Mouse (Mus musculus): ENCODE measurements at regions not wholly inside any gene's neighbourhood (a gene's known extent, or its start where the extent isn't known, plus 50 kb on each side); places are given as distances from the start of the nearest gene placed in this dataset.

DNA sequence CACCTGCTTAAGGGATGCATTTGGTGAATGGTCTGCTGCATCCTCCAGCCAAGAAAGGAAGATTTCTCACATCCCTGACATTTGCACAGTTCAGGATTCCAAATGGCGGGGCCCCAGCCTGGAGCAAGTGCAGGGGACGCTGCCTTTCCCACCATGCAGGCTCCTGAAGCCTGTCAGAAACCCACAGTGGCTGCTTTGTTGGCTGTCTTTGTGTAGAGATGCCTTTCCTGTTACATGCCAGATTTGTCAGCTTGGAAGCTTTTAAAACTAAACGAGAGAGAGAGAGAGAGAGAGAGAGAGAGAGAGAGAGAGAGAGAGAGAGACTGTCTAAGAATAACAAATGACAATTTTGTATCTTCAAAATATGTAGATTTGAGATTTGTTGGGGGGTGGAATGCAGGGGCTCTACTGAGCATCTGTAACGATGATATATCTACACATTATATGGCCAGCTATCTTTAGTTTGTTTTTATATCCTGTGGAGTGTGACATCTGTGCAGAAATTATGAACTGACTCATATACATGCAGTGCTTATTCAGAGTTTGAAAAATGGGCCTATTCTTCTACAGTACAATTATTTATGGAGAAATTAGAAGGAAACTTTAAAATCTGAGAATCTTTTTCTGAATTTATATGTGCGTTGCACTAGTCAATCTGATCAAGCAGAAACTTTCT lies 164.0 kb downstream of the Rpl36a-ps1 start:
- 86% methylated on average over 5 of the region's 5 CpGs for WGBS
- no peaks in the 10 kb centered on the region for H3K9me3 ChIP-seq (replicated peaks)
- no peak overlapping the region for H3K27ac ChIP-seq (replicated peaks)
- H3K4me3 ChIP-seq: no peak overlapping the region
- H3K36me3 ChIP-seq: no peaks in the 10 kb centered on the region
- no peak for DNase-seq (ENCODE audit: low spot score)
- no peaks in the 10 kb centered on the region for H3K4me1 ChIP-seq
- H3K27me3 ChIP-seq (ENCODE audit: low read depth, poor library complexity, severe bottlenecking): no peaks in the 10 kb centered on the region

DNA sequence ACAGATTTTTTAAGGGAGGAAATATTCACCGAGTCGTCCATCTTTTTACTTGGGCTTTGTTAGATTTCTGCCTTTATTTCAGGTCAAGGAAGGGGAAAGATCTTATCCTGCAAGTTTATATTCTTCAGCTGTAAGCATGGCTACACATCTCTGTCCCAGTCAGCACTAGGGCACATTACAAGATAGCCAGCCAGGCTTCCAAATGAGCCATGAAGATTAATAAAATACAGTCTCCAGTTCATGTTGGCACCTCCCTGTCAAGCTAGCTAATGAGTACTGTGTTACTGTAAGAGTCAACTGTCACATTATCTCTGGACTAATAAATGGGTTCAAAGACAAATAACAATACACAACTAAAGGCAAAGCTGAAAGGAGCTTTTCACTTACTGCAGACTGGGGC lies 166.6 kb downstream of the Rpl36a-ps1 start:
- Histone ChIP-seq H3K27ac (replicated peaks) (no peak overlapping the region), H3K27me3 (ENCODE audit: low read depth, poor library complexity, severe bottlenecking) (no peaks in the 10 kb centered on the region), H3K36me3 (no peaks in the 10 kb centered on the region), H3K4me3 (no peak overlapping the region), H3K9me3 (replicated peaks) (no peaks in the 10 kb centered on the region), H3K4me1 (no peaks in the 10 kb centered on the region)
- no peak for DNase-seq (ENCODE audit: low spot score)
- WGBS: 90% methylated on average over 2 of the region's 2 CpGs

- H3K27me3 ChIP-seq (ENCODE audit: low read depth, poor library complexity, severe bottlenecking): no peaks in the 10 kb centered on the region
- no peak for DNase-seq (ENCODE audit: low spot score)
- H3K27ac ChIP-seq (replicated peaks): no peak overlapping the region
- 88% methylated on average over 5 of the region's 5 CpGs for WGBS
- no peaks in the 10 kb centered on the region for H3K9me3 ChIP-seq (replicated peaks)
- no peaks in the 10 kb centered on the region for H3K36me3 ChIP-seq
- H3K4me3 ChIP-seq: no peak overlapping the region
- no peaks in the 10 kb centered on the region for H3K4me1 ChIP-seq
These were observed 180.5 kb downstream of the Rpl36a-ps1 start for GRCm38 (mm10) chr14:98813657-98814056.

- H3K27me3 ChIP-seq (ENCODE audit: low read depth, poor library complexity, severe bottlenecking): no peaks in the 10 kb centered on the region
- H3K4me1 ChIP-seq: no peaks in the 10 kb centered on the region
- H3K27ac ChIP-seq (replicated peaks): no peak overlapping the region
- 76% methylated on average over 3 of the region's 3 CpGs for WGBS
- H3K4me3 ChIP-seq: no peak overlapping the region
- DNase-seq (ENCODE audit: low spot score): no peak
- H3K36me3 ChIP-seq: no peaks in the 10 kb centered on the region
- no peaks in the 10 kb centered on the region for H3K9me3 ChIP-seq (replicated peaks)
These were observed 183.7 kb downstream of the Rpl36a-ps1 start for GRCm38 (mm10) chr14:98810259-98811042.

GRCm38 (mm10) chr14:98808117-98808516 lies 186.0 kb downstream of the Rpl36a-ps1 start:
- H3K27me3 ChIP-seq (ENCODE audit: low read depth, poor library complexity, severe bottlenecking): no peaks in the 10 kb centered on the region
- no peak for DNase-seq (ENCODE audit: low spot score)
- no peak overlapping the region for H3K4me3 ChIP-seq
- H3K9me3 ChIP-seq (replicated peaks): no peaks in the 10 kb centered on the region
- no peaks in the 10 kb centered on the region for H3K36me3 ChIP-seq
- WGBS: 78% methylated on average over 1 of the region's 1 CpGs
- H3K4me1 ChIP-seq: no peaks in the 10 kb centered on the region
- H3K27ac ChIP-seq (replicated peaks): no peak overlapping the region

DNA sequence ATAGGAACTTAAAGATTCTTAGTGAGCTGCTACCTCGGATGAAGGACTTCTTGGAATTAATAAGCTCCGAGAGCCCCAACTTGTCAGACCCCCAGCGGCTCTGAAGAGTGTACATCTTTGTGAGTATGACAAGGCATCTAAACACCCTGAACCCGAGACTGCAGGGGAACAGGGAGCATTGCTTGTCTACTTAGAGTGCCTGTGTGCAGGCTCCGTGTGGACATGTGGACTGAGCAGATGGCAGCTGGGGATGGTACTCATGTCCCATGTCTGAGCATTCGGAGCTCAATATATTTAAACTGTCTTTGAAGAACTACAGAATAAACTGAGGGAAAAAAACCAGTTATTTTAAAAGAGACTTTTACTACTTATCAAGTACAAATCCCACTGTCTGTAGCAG lies 189.1 kb downstream of the Rpl36a-ps1 start:
- Histone ChIP-seq H3K4me1 (no peaks in the 10 kb centered on the region), H3K27ac (replicated peaks) (no peak overlapping the region), H3K27me3 (ENCODE audit: low read depth, poor library complexity, severe bottlenecking) (no peaks in the 10 kb centered on the region), H3K36me3 (no peaks in the 10 kb centered on the region), H3K9me3 (replicated peaks) (no peaks in the 10 kb centered on the region), H3K4me3 (no peak overlapping the region)
- WGBS: 82% methylated on average over 6 of the region's 6 CpGs
- no peak for DNase-seq (ENCODE audit: low spot score)

- no peak overlapping the region for H3K27ac ChIP-seq (replicated peaks)
- no peaks in the 10 kb centered on the region for H3K9me3 ChIP-seq (replicated peaks)
- WGBS: 79% methylated on average over 2 of the region's 2 CpGs
These were observed 192.8 kb downstream of the Rpl36a-ps1 start for GRCm38 (mm10) chr14:98801293-98801692.

DNA sequence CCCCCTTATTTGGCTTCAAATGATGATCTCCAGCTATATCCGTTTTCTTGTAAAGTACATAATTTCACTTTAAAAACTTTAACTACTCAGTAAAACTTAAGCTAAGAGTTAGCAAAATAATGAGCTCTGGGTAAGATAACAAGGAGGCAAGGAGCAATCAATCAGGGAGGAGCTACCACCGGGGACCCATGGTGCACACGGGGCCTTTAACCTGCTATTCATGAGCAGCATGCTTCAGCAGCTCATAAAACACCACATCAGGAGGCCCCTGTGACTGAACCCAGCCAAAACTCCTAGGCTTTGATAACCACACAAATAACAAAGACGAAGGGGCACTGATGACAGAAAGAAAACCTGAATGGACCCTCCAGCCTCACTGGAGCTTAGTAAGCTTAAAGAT lies 202.1 kb downstream of the Rpl36a-ps1 start:
- H3K4me3 ChIP-seq: no peak overlapping the region
- no peaks in the 10 kb centered on the region for H3K27me3 ChIP-seq (ENCODE audit: low read depth, poor library complexity, severe bottlenecking)
- no peak for DNase-seq (ENCODE audit: low spot score)
- no peak overlapping the region for H3K27ac ChIP-seq (replicated peaks)
- 48% methylated on average over 4 of the region's 4 CpGs for WGBS
- H3K9me3 ChIP-seq (replicated peaks): no peaks in the 10 kb centered on the region
- H3K4me1 ChIP-seq: peaks cover 16% of the 10 kb centered on the region
- no peaks in the 10 kb centered on the region for H3K36me3 ChIP-seq

More at GRCm38 (mm10) chr14:98801293-98801692, 192.8 kb downstream of the Rpl36a-ps1 start:
- Histone ChIP-seq H3K27me3 (ENCODE audit: low read depth, poor library complexity, severe bottlenecking) (no peaks in the 10 kb centered on the region), H3K4me3 (no peak overlapping the region), H3K4me1 (no peaks in the 10 kb centered on the region), H3K36me3 (no peaks in the 10 kb centered on the region)
- DNase-seq (ENCODE audit: low spot score): no peak

- Histone ChIP-seq H3K9me3 (replicated peaks) (no peaks in the 10 kb centered on the region), H3K27ac (replicated peaks) (no peak overlapping the region), H3K4me3 (no peak overlapping the region), H3K27me3 (ENCODE audit: low read depth, poor library complexity, severe bottlenecking) (no peaks in the 10 kb centered on the region), H3K36me3 (no peaks in the 10 kb centered on the region), H3K4me1 (peaks cover 16% of the 10 kb centered on the region)
- WGBS: 83% methylated on average over 6 of the region's 6 CpGs
- DNase-seq (ENCODE audit: low spot score): no peak
These were observed 202.7 kb downstream of the Rpl36a-ps1 start for GRCm38 (mm10) chr14:98791232-98791906.

GRCm38 (mm10) chr14:98789794-98790193 lies 204.3 kb downstream of the Rpl36a-ps1 start:
- WGBS: 92% methylated on average over 6 of the region's 6 CpGs

GRCm38 (mm10) chr14:98781711-98782110 lies 212.4 kb downstream of the Rpl36a-ps1 start:
- Histone ChIP-seq H3K36me3 (no peaks in the 10 kb centered on the region), H3K27me3 (ENCODE audit: low read depth, poor library complexity, severe bottlenecking) (no peaks in the 10 kb centered on the region), H3K27ac (replicated peaks) (no peak overlapping the region), H3K4me1 (no peaks in the 10 kb centered on the region), H3K9me3 (replicated peaks) (no peaks in the 10 kb centered on the region), H3K4me3 (no peak overlapping the region)
- WGBS: 93% methylated on average over 12 of the region's 12 CpGs
- DNase-seq (ENCODE audit: low spot score): no peak

More at GRCm38 (mm10) chr14:98789794-98790193, 204.3 kb downstream of the Rpl36a-ps1 start:
- DNase-seq (ENCODE audit: low spot score): no peak
- H3K27ac ChIP-seq (replicated peaks): no peak overlapping the region
- H3K4me3 ChIP-seq: no peak overlapping the region
- no peaks in the 10 kb centered on the region for H3K9me3 ChIP-seq (replicated peaks)
- peaks cover 16% of the 10 kb centered on the region for H3K4me1 ChIP-seq
- H3K36me3 ChIP-seq: no peaks in the 10 kb centered on the region
- no peaks in the 10 kb centered on the region for H3K27me3 ChIP-seq (ENCODE audit: low read depth, poor library complexity, severe bottlenecking)

DNA sequence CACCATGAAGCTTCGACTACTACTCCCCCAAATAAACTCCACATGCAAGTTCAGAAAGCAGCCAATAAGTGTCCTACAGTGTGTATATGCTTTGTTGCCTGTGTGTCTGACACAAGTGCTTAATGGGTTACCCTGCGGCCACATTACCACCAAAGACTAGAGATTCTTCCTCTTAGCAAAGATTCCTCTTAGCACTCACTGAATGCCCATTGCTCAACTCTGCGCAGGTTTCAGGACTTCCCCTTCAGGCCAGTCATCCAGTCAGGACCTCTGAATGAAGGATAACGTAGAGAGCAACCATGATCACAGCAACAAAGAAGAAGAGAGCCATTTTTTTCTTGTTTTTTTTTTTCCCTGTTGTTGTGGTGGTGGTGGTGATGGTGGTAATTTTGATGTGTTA lies 222.0 kb downstream of the Rpl36a-ps1 start:
- Histone ChIP-seq H3K36me3 (no peaks in the 10 kb centered on the region), H3K9me3 (replicated peaks) (no peaks in the 10 kb centered on the region), H3K4me3 (no peak overlapping the region), H3K27me3 (ENCODE audit: low read depth, poor library complexity, severe bottlenecking) (no peaks in the 10 kb centered on the region), H3K4me1 (no peaks in the 10 kb centered on the region), H3K27ac (replicated peaks) (no peak overlapping the region)
- no peak for DNase-seq (ENCODE audit: low spot score)
- WGBS: 91% methylated on average over 4 of the region's 4 CpGs

DNA sequence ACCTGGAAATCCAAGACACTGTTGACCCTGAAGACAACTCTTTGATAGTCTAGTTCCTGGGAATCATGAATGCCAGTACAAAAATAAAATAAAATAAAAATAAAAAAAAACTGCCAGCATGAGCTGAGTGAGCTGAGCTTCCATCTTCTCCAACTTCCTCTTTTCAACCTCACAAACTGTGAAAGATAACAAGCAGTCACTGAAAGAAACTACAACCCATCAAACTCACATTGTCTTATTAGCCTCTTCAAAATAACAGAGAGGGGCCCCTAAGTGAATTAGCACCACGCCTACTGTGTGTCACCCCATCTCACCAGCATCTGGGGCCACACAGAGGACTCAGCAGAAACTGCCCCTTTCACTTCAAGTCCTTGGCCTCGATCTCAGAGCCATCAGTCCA lies 225.3 kb downstream of the Rpl36a-ps1 start:
- no peaks in the 10 kb centered on the region for H3K27me3 ChIP-seq (ENCODE audit: low read depth, poor library complexity, severe bottlenecking)
- 82% methylated on average over 2 of the region's 2 CpGs for WGBS
- H3K27ac ChIP-seq (replicated peaks): no peak overlapping the region
- DNase-seq (ENCODE audit: low spot score): no peak
- no peaks in the 10 kb centered on the region for H3K9me3 ChIP-seq (replicated peaks)
- H3K36me3 ChIP-seq: no peaks in the 10 kb centered on the region
- H3K4me1 ChIP-seq: no peaks in the 10 kb centered on the region
- H3K4me3 ChIP-seq: no peak overlapping the region
